Mouse (Mus musculus) megakaryocyte, embryonic 14.5 days (primary cell): ENCODE measurements at regions not wholly inside any gene's neighbourhood (a gene's known extent, or its start where the extent isn't known, plus 50 kb on each side); places are given as distances from the start of the nearest gene placed in this dataset.

Experiments
- FLI1 ChIP-seq: IDR thresholded peaks from 2 replicates; pipeline ENCODE4 v1.6.1; 2012; ENCODE audit warnings: low read length, inconsistent platforms, mixed read lengths
- GATA1 ChIP-seq: IDR thresholded peaks from 3 replicates; pipeline ENCODE4 v1.6.1; 2012; ENCODE audit warnings: mixed read lengths, low read length, inconsistent platforms, borderline replicate concordance

- no peak for TF ChIP-seq GATA1
- TF ChIP-seq FLI1, result no peak
These were observed 61.4 kb upstream of the Habp2 start for GRCm38 (mm10) chr19:56225518-56225917.
